Mouse (Mus musculus) kidney, postnatal 36 days (tissue): ENCODE measurements around the gene 1700122O11Rik.
A peak's percentile ranks its signal among the peaks of the same experiment; 100 is the strongest.

ENCODE experiments used
- DNase-seq, 2 experiments: peaks; one replicate each; pipeline ENCODE4 v3.0.0; 2021 to 2022; ENCODE audit warnings: mixed read lengths in 2 of 2

1700122O11Rik gene

GRCm38 (mm10) chr17:48038193-48038592 lies at the start of gene 1700122O11Rik:
Gene 1700122O11Rik (minus strand): TSS chr17:48038293.
- DNase-seq, result no peak

GRCm38 (mm10) chr17:48080626-48081025 lies 42.5 kb upstream of the 1700122O11Rik start:
- DNase-seq, result no peak

- DNase-seq, result no peak
Measured at GRCm38 (mm10) chr17:48067729-48068128, 29.6 kb upstream of the 1700122O11Rik start.

- DNase-seq, result no peak
Measured at GRCm38 (mm10) chr17:48067083-48067614, 29.1 kb upstream of the 1700122O11Rik start.

GRCm38 (mm10) chr17:48065081-48065501 lies 27.0 kb upstream of the 1700122O11Rik start:
- DNase-seq, result no peak

- DNase-seq, result no peak
Measured at GRCm38 (mm10) chr17:48064196-48064843, 26.2 kb upstream of the 1700122O11Rik start.

GRCm38 (mm10) chr17:48057382-48057781 lies 19.3 kb upstream of the 1700122O11Rik start:
- no peak for DNase-seq

- DNase-seq, result no peak
Measured at GRCm38 (mm10) chr17:48055076-48055816, 17.2 kb upstream of the 1700122O11Rik start.

- DNase-seq, result no peak
Measured at GRCm38 (mm10) chr17:48053646-48054045, 15.6 kb upstream of the 1700122O11Rik start.

- no peak for DNase-seq
Measured at GRCm38 (mm10) chr17:48052338-48053067, 14.4 kb upstream of the 1700122O11Rik start.

GRCm38 (mm10) chr17:48051638-48052337 lies 13.7 kb upstream of the 1700122O11Rik start:
- DNase-seq, result no peak

GRCm38 (mm10) chr17:48045631-48046030 lies 7.5 kb upstream of the 1700122O11Rik start:
- DNase-seq, result peak; percentile 64 to 90

- DNase-seq, result no peak
Measured at GRCm38 (mm10) chr17:48043154-48043880, 5.2 kb upstream of the 1700122O11Rik start.

- peak; percentile 57 to 59 for DNase-seq
Measured at GRCm38 (mm10) chr17:48041351-48042287, 3.5 kb upstream of the 1700122O11Rik start.

GRCm38 (mm10) chr17:48039232-48039866 lies 1.3 kb upstream of the 1700122O11Rik start:
- peak; percentile 62 to 65 for DNase-seq

- no peak for DNase-seq
Measured at GRCm38 (mm10) chr17:48036921-48037320, 1.2 kb downstream of the 1700122O11Rik start.

GRCm38 (mm10) chr17:48031521-48032430 lies 6.3 kb downstream of the 1700122O11Rik start:
- DNase-seq, result peak in 1 of 2 experiments; percentile 23

- DNase-seq, result no peak
Measured at GRCm38 (mm10) chr17:48029241-48029640, 8.9 kb downstream of the 1700122O11Rik start.

- DNase-seq, result no peak
Measured at GRCm38 (mm10) chr17:48028250-48028649, 9.8 kb downstream of the 1700122O11Rik start.
